Mouse (Mus musculus) olfactory bulb, adult 2 months (tissue): ENCODE measurements around the gene Kif1b.

Source experiments
- CTCF ChIP-seq: fragments of 200-500 bp; IDR thresholded peaks from 2 replicates; pipeline ENCODE4 v1.5.1; 2012; ENCODE audit warnings: low read depth, mild to moderate bottlenecking, low read length, moderate library complexity; ENCODE audit not compliant: insufficient read depth
- POLR2A ChIP-seq: fragments of 200-500 bp; IDR thresholded peaks from 2 replicates; pipeline ENCODE4 v1.6.1; 2012; ENCODE audit warnings: mild to moderate bottlenecking, low read depth, low read length, moderate library complexity; ENCODE audit not compliant: insufficient read depth

GRCm38 (mm10) chr4:149131789-149132565 lies 175.5 kb downstream of the Kif1b start:
- TF ChIP-seq CTCF (no peak), POLR2A (no peak)
